Mouse (Mus musculus) embryonic fibroblast, embryonic 13.5 days (primary cell): ENCODE data around the gene B9d1.

Source experiments
- CTCF ChIP-seq: IDR thresholded peaks from 2 replicates; pipeline ENCODE4 v1.5.1; 2011; ENCODE audit warnings: mild to moderate bottlenecking, control low read depth, low read length, moderate library complexity, borderline replicate concordance; ENCODE audit not compliant: insufficient read depth
- POLR2A ChIP-seq: IDR thresholded peaks from 2 replicates; pipeline ENCODE4 v1.6.1; 2011; ENCODE audit warnings: low read depth, mild to moderate bottlenecking, control low read depth, low read length, moderate library complexity

- no peak for TF ChIP-seq POLR2A
- TF ChIP-seq CTCF: no peak
These were observed 23.5 kb upstream of the B9d1 start for GRCm38 (mm10) chr11:61481239-61482090.
